Mouse (Mus musculus): Measurements from ENCODE around the gene Frem3. TPM values are rescaled to one million over a fixed set of nuclear protein-coding genes. Genes with fewer than 3 reads are reported as not detected.

The Frem3 gene
- total RNA-seq (2021) = not detected
- long read RNA-seq, experiment 1 = 0 reads
- long read RNA-seq, experiment 2 = 0 reads

DNA sequence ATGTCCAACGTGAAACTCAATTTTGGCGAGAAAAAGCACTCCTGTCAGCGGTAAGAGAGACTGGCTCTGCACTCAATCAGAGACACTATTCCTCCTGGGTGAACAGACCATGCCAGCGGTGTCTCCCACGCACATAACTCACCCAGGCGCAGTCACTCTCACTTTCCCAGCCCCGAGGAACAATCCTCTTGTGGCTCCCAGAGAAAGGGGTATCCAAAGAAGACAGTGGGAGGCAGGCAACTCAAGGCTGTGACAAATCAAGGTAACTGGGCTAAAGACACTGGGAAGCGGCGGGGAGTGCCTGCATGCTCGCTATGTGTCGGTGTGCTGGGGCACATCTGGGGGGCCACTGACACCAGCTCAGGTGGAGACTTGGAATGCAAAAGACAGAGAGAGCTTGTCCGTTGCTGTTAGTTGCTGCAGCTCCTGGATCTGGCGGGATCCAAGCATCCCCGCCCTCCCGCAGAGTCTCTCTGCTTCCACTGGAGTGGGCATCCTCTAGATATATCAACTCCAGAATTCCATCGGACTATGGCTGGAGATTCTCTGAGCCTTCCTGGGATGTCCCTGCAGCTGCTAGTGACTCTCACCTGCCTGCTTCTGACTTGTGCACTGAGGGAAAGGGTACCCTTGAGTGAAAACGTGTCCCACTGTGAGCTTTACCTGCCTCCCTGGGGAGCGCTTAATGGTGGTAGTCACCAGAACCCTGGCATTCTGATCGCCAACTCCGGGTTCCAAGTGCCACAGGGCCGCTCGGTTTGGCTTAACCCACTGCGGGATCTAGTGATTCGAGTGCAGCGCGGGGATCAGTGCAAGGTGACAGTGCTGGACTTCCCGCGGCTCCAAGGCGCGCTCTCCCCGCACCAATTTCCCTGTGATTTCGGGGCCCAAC, at the start of gene Frem3:
Gene Frem3 (plus strand): TSS at position 532 of the 892 bp plus-strand sequence.
- no peak for DNase-seq (ENCODE audit: low spot score)

DNA sequence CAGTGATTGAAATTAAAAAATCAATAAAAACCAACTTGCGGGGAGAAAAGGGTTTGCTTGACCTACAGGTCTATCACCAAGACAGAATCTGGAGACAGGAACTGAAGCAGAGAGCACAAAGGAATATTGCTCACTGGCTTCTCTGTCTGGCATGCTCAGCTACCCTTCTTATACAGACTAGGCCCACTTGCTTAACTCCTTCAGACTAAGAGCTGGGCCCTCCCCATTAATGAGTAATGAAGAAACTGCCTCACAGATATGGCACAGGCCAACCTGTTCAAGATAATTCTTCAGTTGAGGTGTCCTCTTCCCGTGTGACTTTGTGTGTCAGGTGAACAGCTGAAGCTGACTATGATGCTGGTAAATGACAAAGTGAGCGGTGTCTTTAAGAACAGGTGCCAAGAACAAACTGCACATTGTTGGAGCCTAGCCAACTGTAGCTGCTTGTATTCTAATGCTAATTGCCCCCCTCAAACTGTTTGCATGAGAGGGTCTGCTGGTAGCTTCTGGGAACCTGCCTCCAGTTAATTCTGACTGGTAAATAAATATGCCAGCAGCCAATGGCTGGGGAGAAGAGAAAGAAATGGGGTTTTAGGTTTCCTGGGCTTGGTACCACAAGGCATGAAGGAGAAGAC, 46.6 kb upstream of the Frem3 start:
- no peak for DNase-seq (ENCODE audit: low spot score)

DNA sequence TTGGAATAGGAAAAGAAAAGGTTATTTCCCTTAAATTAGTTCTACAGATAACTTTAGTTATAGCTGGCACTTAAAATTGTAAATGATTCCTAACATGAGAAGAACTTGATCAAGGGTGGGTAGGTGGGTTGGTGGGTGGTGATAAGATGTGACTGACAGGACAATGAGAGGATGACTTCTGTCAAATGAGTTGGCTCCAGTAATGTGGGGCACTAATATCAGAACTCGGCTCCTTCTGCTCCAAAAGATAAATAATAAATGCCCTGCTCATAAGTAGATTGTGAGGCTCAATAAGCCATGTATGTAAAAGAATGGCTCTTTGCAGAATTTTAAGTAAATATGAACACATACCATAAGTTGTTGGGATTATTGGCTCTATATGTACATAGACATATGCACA, 43.4 kb upstream of the Frem3 start:
- no peak for DNase-seq (ENCODE audit: low spot score)

DNA sequence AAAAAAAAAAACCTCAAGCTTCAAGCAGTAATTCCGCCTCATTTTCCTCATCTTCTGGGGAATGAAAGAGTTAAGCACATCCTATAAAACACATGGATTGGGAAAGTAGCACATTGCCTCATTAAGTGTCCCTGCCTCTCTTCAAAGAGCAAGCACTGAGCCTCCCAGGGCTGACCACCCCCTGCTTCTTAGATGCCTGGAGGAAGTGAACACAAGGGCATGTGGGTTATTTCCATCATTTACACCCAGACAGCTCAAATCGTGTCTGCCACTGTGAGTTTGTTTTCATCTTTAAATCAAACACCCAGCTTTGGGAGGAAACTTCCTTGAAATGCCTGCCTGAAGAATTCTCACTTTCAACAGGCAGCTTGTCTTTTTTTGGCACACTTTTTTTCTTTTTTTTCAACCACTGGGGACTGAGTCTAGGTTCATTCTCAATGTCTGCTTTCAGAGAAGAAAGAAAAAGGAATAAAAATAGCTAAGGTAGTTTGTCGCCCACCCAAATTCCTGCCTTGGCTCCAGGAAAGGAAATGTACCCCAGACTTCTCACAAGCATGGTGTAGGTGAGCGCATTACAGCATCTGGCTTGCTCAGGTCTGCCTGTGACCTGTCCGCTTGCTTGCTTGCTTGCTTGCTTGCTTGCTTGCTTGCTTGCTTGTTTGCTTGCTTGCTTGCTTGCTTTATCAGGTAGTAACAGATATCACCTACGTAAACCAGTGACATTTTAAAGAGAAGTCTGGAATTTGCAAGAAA, 42.5 kb upstream of the Frem3 start:
- no peak for DNase-seq (ENCODE audit: low spot score)

DNA sequence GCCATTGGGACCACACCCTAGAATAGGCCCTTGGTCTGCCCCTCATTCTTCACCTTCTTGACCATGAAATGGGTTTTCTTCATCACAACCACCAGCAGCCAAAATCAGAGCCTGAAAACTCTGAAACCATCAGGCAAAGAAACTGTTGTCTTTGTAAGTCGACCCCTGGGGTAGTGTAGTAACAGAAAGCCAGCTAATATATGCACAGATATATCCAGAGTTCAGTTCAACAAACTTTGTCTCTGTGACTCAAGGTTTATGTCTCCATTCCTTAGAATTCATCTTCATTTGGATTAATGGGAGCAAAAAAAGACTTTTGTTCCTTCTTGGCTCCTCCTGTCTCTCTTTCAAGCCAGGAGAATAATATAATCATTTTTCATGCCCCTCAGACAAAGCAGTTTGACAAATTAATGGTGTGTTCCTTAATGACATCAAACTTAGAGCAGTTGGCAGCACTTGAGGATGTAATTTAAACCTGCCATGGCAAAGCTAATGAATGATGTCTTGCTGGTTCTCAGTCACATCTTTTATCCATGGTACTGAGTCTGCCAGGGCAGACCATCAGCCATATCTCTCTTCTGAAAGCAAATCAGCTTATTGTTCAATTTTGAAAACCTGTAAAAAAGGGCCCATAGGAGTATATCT, 38.3 kb upstream of the Frem3 start:
- no peak for DNase-seq (ENCODE audit: low spot score)

DNA sequence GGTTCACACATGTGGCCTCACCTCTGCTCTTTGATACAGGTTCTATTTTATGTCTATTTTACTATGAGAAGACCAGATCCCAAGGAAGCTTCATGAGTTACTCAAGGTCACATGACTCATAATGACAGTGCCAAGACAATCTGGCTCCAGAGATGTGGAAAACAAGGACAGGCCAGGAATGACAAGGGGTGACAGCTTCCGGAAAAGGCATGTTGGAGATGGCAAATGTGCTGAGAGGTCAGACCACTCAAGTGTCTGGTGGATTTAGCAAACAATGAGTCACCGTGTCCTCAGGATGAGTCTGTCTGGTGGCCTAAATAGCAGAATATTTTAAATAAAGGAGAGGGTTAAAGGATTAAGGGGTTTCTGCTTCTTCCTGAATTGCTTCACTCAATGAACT, 33.8 kb upstream of the Frem3 start:
- no peak for DNase-seq (ENCODE audit: low spot score)

DNA sequence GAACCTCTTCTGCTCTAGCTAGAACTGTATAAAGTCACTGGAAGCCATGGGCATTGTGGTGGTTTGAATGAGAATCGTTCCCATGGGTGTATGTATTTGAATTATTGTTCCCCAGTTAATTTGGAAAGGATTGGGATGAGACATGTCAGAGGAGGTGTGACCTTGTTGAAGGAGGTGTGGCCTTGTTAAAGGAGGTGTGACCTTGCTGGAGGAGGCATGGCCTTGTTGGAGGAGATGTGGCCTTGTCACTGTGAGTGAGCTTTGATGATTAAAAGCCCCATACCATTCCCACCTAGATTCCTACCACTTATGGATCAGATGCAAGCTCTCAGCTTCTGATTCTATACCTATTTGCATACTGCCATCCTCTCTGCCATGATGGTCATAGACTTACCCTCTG, 31.8 kb upstream of the Frem3 start:
- no peak for DNase-seq (ENCODE audit: low spot score)

DNA sequence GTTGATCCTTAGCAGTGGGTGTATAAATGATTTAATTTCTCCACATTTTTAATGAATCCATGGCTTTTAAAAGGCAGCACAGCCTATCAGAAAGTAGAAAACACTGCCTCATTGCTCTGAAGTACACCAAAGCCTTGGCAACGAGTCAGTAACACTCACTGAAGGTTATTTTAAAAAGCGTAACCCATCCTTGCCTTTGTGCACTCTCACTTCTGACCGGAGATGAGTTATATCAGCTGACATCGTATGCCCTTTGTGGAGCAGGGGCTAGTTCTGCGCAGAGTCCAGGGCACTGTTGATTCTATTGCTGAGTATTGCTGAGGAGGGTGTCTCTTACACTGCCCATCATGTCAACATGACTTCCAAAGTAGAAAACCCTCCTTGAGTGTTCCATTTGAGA, 18.3 kb upstream of the Frem3 start:
- DNase-seq (ENCODE audit: low spot score) = no peak

DNA sequence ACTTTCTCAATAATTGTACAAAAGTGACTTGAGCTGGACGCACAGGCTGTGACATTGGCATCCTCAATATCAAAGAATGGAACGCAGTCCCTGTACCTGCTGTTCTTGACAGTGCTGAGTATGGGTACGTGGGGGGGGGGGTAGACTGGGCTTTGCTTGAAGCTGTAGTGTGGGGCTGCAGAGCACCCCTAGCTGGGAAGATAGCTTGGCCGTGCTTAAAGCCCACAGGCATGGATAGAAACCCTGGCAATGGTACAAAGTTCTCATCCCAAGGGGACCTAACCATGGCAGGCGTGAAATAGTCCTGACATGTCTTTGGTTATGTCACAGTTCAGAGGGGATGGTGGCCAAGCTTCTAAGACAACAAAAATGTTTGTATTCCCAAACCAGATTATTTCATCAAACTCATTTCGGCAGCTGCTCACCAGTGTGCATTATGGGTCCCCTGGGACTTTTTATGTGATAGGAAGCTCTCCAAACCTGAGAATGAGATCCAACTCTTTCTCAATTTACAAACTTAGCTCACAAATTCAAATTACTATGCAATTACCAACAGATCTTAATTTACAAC, 10.2 kb upstream of the Frem3 start:
- peak; percentile 1 for DNase-seq (ENCODE audit: low spot score)

DNA sequence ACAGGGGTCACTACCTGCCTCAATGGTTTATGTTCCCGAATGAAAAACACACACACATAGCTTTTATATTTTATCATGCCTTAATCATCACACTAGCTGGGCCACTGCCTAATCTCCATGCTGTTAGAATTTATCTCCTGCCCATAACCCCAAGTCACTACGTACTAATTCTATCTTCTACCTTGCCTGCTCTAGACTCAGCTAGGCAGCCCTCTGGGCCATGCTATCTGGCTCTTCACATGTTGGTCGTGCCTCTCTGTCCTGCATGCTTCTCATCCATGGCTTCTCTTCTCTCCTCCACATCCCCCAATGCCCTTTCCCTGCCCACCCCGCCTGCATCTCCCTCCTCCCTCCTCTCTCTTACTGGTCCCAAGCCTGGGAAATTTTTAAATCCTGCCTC, 9.0 kb upstream of the Frem3 start:
- no peak for DNase-seq (ENCODE audit: low spot score)

DNA sequence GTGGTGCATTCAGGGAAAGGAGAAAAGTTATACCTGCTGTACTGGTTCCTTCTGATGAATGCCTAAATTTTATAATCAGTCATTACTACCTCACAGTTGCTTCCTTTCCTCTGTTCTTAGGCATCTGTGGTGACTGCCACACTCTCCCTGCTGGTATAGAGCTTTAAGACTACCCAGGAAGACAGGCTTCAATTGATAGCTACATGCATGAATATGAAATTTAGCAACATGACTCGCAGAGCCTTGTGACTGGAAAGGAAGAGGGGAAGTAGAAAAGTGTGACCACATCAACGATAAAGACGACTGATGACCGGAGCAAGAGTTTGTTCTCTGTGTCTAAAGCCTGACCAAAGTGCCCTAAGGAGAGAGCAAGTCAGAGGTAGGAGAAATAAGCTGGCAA, 3.8 kb upstream of the Frem3 start:
- DNase-seq (ENCODE audit: low spot score) = no peak

DNA sequence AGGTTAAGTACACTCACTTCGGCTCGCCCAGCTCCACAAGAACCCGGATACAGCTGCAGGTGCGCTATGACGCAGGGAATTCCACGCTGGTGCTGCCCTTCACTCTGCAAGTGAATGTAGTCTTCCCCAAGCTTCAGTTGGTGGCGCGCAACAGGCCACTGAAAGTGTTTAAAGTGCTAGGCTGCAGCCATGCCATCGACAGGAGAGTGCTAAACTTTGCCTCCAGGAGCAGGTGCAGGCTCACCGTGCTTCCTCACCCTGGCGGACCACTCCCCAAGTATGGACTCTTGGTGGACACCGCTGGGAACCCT, 516 bp downstream of the Frem3 start:
- no peak for DNase-seq (ENCODE audit: low spot score)

DNA sequence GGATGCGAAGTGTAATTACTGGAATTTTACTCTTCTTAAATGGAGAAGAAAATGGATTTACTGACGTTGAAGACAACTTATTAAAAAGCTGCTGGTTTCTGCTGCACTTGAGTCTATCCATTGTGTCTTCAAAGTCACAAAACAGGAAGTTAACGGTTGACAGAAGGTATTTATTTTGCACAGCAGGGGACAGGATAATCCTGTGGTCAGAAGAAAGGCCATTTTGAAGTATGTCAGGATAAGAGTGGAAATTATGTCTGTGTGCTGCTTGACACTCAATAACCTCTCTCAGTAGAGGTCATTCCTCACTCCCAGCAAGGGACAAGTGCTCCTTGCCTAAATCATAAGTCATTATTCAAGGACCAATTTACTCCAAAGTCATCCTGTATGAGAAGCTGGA, 8.9 kb downstream of the Frem3 start:
- DNase-seq (ENCODE audit: low spot score) = no peak

DNA sequence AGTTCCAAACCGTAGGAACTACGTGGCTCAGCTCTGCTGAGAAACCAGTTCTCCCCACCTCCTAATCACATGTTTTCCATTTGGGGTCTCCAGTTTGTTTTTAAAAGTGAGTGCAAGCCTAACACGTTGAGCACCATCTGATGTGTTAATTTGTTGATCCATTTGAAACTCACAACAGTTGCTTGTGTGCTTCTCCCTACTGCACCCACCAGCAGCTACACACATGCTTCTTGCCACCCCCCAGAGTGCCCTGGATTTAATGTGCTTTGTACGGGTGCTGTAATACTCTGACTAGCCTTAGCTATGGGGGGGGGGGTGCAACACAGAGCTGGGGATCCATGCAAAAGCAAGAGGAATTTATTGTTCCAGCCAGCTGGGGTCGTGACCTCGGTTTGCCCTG, 36.5 kb downstream of the Frem3 start:
- DNase-seq (ENCODE audit: low spot score) = no peak

DNA sequence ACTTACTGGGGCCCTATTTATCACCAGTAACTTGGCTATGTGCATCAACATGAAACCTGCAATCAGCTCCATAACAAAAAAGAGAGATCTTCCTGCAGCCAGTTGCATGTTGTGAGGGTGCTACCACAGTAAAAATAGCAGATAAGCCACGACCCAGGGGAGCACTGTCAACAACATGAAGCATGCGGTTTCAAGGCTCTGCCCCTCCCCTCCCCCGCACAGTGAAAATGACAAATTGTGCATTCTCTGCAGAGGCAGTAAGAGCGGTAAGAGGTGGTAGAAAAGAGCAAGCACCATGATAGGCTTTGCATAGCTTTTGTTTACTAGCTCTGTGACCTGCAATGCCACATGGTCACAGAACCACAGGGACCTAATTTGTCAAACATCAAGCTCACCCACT, 46.8 kb downstream of the Frem3 start:
- DNase-seq (ENCODE audit: low spot score) = no peak

DNA sequence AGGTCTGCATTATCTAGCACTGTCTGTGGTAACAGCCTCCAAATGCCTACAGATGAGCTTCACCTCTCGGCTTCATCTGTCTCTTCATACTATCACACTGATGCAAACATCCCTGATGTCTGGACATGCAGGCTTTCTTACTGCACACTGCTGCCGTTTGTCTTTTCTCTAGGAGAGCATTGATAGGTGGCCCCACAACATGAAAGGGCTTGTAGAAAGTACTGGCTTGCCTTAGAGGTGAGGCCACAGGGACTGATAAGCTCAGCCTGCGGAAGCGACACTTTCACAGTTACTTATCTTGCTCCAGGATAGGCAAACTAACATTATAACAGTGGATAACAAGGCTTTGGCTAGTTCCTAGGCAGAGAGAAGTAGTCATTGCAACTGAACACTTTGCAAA, 50.2 kb downstream of the Frem3 start:
- DNase-seq (ENCODE audit: low spot score) = no peak

DNA sequence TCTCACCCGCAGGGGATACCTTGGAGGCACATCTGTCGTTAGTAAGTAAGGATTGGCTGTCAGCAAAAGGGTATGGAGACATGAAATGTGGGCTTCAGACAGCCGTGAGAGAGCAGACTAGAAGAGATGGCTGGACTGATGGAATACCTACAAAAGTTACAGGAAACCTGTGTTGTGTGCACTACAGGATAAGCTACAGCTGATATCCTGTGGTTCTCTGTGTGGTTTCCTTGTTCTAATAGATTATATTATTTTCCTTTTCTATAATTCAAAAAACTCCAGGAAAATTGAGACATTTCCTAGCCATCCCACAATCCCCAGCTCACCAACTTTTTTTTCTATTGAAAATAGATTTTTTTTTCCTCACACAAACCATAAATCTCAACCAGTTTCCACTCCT, 52.6 kb downstream of the Frem3 start:
- no peak for DNase-seq (ENCODE audit: low spot score)

DNA sequence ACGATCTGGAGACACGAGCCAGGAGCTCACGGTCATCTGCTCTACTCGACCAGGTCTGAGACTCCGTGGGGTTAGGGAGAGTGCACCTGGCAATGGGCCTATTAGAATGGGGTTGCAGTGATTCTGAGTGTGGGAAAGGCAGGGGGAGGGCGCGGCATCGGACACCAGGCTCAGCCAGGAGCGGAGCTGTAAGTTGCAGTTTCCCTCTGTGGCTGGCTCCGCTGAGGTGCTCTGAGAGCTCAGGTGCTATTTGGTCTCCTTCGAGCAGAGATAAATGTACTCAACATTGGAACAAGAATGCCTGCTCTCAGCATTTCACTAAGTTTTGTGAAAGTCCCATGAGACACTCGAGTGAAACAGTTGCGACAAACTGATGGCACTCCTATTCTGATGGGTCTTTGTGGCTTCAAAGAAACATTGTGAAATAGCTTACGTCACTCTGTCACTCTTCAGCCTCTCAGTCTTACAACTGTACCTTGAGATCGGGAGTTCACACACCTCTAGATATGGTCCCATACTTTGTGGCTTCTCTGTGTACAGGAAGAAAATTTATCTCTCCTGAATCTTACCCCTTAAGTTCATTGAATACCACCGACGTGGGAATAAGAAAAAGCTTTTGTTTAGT, 58.5 kb downstream of the Frem3 start:
- no peak for DNase-seq (ENCODE audit: low spot score)

DNA sequence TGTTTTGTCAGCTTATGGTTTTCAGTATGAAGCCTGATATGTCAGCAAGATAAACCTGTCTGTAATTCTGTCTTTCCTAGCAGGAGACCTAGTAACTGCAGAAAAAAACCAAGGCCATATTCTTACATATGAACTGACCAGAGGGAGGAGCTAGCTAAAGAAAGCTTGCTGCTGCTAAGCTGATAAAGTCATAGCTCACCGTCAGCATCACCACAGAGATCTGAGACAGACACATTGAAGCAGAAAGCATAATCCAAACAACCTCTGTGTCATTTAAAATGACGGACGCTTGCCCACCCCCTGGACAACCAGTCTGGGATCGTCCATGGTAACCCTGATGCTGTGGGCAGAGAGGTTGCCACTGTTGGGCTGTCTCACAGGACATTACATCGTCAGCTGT, 71.7 kb downstream of the Frem3 start:
- DNase-seq (ENCODE audit: low spot score) = no peak

DNA sequence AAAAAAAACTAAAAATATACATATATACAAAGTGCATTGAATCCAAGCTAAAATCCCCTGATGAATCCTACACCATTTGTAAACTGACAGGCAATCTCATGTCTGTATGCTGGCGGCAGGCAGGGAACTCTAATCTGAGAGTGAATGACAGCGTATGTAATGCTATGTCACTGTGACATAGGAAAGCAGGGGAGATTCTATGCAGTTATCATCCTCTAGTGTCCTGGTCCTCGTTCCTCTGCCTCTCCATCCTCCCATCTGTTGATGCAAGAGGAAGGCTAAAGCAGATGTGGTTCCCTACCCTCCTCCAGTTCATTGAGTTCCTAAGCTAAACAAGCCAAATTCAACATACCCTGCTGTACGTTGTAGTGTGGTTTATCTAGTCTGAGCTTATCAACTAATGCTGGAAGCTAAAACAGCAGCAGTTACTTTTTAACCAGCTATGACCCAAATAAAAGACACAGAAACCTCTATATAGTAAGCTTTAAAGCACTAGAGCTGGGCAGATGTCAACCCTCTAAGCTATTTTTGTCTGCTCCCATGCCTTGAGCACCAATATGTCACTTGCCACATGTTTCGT, 73.0 kb downstream of the Frem3 start:
- no peak for DNase-seq (ENCODE audit: low spot score)

DNA sequence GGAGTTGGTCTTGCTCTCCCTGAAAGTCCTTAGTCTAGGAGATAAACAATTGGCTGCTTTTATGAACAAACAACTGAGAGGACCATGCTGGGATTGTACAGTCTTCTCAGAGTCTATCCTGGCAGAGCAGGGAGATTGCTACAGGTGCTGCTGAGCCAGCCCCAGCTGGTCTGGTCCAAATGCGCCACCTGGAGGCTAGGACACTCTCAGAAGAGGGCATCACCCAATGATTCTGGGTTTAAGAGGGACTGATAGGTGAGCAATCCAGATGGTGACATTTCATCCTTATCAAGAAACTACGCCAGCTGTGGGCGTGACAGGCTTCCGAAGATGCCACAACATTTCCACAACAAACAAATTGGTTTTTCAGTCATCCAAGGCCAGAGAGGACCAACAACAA, 77.3 kb downstream of the Frem3 start:
- peak; percentile 40 for DNase-seq (ENCODE audit: low spot score)
